Comparison of ENCODE assay signal across 8 mouse cellular contexts in genomic region chr6:125148251-125148925, GRCm38 (mm10). TPM values are rescaled to one million over a fixed set of nuclear protein-coding genes. Genes with fewer than 3 reads are reported as not detected.
DNase-seq lines count a peak whose midpoint lies in the region; ATAC-seq lines count a peak whose summit lies in the region.

No protein-coding gene starts in this region.

- H3K9me3 ChIP-seq in intestine, embryonic 16.5 days (ENCODE audit: control insufficient read depth, low read length) = no peaks in the 10 kb centered on the region
- H3K9me3 ChIP-seq in lung, embryonic 16.5 days (ENCODE audit: control insufficient read depth, low read length) = no peaks in the 10 kb centered on the region

- peak overlapping the region; percentile 35 for H3K9ac ChIP-seq in intestine, embryonic 16.5 days (ENCODE audit: low read depth, low read length)
- 0 out of 2 replicates have a peak overlapping the region, but pooled peaks have one; percentile 0 for H3K9ac ChIP-seq in lung, embryonic 16.5 days (ENCODE audit: low read length)

- peak; percentile 71 for DNase-seq in layer of hippocampus, adult 11-12 months (ENCODE audit: low spot score)
- no peak for DNase-seq in layer of hippocampus, adult 9-10 months (ENCODE audit: low spot score)
- DNase-seq in brain, adult 2 months (ENCODE audit: low read depth, low spot score) = peak; percentile 86
- DNase-seq in heart, adult 11 months = peak; percentile 99
- DNase-seq in thymus, postnatal 25 days = no peak

- peaks cover 42% of the 10 kb centered on the region for H3K4me1 ChIP-seq in intestine, embryonic 16.5 days (ENCODE audit: control insufficient read depth, insufficient read depth, low read length)
- peaks cover 31% of the 10 kb centered on the region for H3K4me1 ChIP-seq in lung, embryonic 16.5 days (replicated peaks; ENCODE audit: control insufficient read depth, insufficient read depth, low read length)

- H3K27ac ChIP-seq in intestine, embryonic 16.5 days (ENCODE audit: low read length) = no peak overlapping the region
- H3K27ac ChIP-seq in lung, embryonic 16.5 days (ENCODE audit: low read length) = peak overlapping the region; percentile 65

- WGBS in intestine, embryonic 16.5 days = 61% methylated on average over 18 of the region's 18 CpGs
- WGBS in lung, embryonic 16.5 days = 54% methylated on average over 18 of the region's 18 CpGs

- no peak overlapping the region for H3K4me2 ChIP-seq in intestine, embryonic 16.5 days (ENCODE audit: low read depth, low read length)
- H3K4me2 ChIP-seq in lung, embryonic 16.5 days (ENCODE audit: low read depth, low read length) = no peak overlapping the region

- H3K4me3 ChIP-seq in intestine, embryonic 16.5 days (ENCODE audit: low read length) = no peak overlapping the region
- no peak overlapping the region for H3K4me3 ChIP-seq in lung, embryonic 16.5 days (ENCODE audit: low read length)

- no peaks in the 10 kb centered on the region for H3K27me3 ChIP-seq in intestine, embryonic 16.5 days (replicated peaks; ENCODE audit: control insufficient read depth, insufficient read depth, low read length)
- H3K27me3 ChIP-seq in lung, embryonic 16.5 days (ENCODE audit: control insufficient read depth, insufficient read depth, low read depth, low read length) = no peaks in the 10 kb centered on the region

- no peak for ATAC-seq in intestine, embryonic 16.5 days
- 0 out of 2 replicates have a peak, but pooled peaks have one; percentile 24 for ATAC-seq in lung, embryonic 16.5 days (ENCODE audit: low read depth)
- ATAC-seq in megakaryocyte progenitor cell, adult 5-6 weeks (replicated peaks; ENCODE audit: poor library complexity) = no peak

- H3K36me3 ChIP-seq in intestine, embryonic 16.5 days (ENCODE audit: control insufficient read depth, insufficient read depth, low read length) = no peaks in the 10 kb centered on the region
- peaks cover 3% of the 10 kb centered on the region; the same call in 1 of the 2 replicates for H3K36me3 ChIP-seq in lung, embryonic 16.5 days (ENCODE audit: control insufficient read depth, insufficient read depth, low read length)

RNA-seq across cellular contexts. Expression of gene Iffo1, which starts 3.3 kb away (rescaled TPM):
- polyA plus RNA-seq in intestine, embryonic 16.5 days (2015; fragmentation: Nextera tagmentation; extraction: Ambion mirVana) = 4.5 and 5.3 TPM in 2 replicates
- 5.5 and 7.2 TPM in 2 replicates for polyA plus RNA-seq in lung, embryonic 16.5 days (2015; fragmentation: Nextera tagmentation; extraction: Ambion mirVana)
- 14.3 and 18.1 TPM in 2 replicates for total RNA-seq in megakaryocyte progenitor cell, adult 5-6 weeks (2015)
- total RNA-seq in megakaryocyte progenitor cell, adult 5-6 weeks (2017) = 14.2 and 15.7 TPM in 2 replicates

RNA-seq across cellular contexts. Expression of gene Nop2, which starts 16.7 kb away (rescaled TPM):
- 59.5 and 66.8 TPM in 2 replicates for polyA plus RNA-seq in intestine, embryonic 16.5 days (2015; fragmentation: Nextera tagmentation; extraction: Ambion mirVana)
- 44.5 and 52.5 TPM in 2 replicates for polyA plus RNA-seq in lung, embryonic 16.5 days (2015; fragmentation: Nextera tagmentation; extraction: Ambion mirVana)
- 42.8 and 43.7 TPM in 2 replicates for total RNA-seq in megakaryocyte progenitor cell, adult 5-6 weeks (2015)
- 82.3 and 83.8 TPM in 2 replicates for total RNA-seq in megakaryocyte progenitor cell, adult 5-6 weeks (2017)

RNA-seq across cellular contexts. Expression of gene Gapdh, which starts 17.9 kb away (rescaled TPM):
- 2,256 and 2,328 TPM in 2 replicates for polyA plus RNA-seq in intestine, embryonic 16.5 days (2015; fragmentation: Nextera tagmentation; extraction: Ambion mirVana)
- polyA plus RNA-seq in lung, embryonic 16.5 days (2015; fragmentation: Nextera tagmentation; extraction: Ambion mirVana) = 1,562 and 1,631 TPM in 2 replicates
- total RNA-seq in megakaryocyte progenitor cell, adult 5-6 weeks (2015) = 3,979 and 4,068 TPM in 2 replicates
- 1,418 and 1,569 TPM in 2 replicates for total RNA-seq in megakaryocyte progenitor cell, adult 5-6 weeks (2017)

RNA-seq across cellular contexts. Expression of gene Ncapd2, which starts 43.1 kb away (rescaled TPM):
- 67.8 and 78.0 TPM in 2 replicates for polyA plus RNA-seq in intestine, embryonic 16.5 days (2015; fragmentation: Nextera tagmentation; extraction: Ambion mirVana)
- polyA plus RNA-seq in lung, embryonic 16.5 days (2015; fragmentation: Nextera tagmentation; extraction: Ambion mirVana) = 123 and 135 TPM in 2 replicates
- 205 and 228 TPM in 2 replicates for total RNA-seq in megakaryocyte progenitor cell, adult 5-6 weeks (2015)
- total RNA-seq in megakaryocyte progenitor cell, adult 5-6 weeks (2017) = 207 and 256 TPM in 2 replicates

RNA-seq across cellular contexts. Expression of gene Mrpl51, which starts 43.2 kb away (rescaled TPM):
- polyA plus RNA-seq in intestine, embryonic 16.5 days (2015; fragmentation: Nextera tagmentation; extraction: Ambion mirVana) = 267 and 284 TPM in 2 replicates
- 216 and 226 TPM in 2 replicates for polyA plus RNA-seq in lung, embryonic 16.5 days (2015; fragmentation: Nextera tagmentation; extraction: Ambion mirVana)
- 144 and 171 TPM in 2 replicates for total RNA-seq in megakaryocyte progenitor cell, adult 5-6 weeks (2015)
- 128 and 156 TPM in 2 replicates for total RNA-seq in megakaryocyte progenitor cell, adult 5-6 weeks (2017)

Comparison
In these comparisons a context has a peak if more than half of its experiments do, and no peak if none do; other contexts are left out.
1. DNase-seq: peak in layer of hippocampus, adult 11-12 months (single experiment), brain, adult 2 months (single experiment) and heart, adult 11 months (single experiment); none in layer of hippocampus, adult 9-10 months (single experiment) and thymus, postnatal 25 days (single experiment).